Mouse (Mus musculus) ZHBTc4 (cell line): ENCODE results near the gene Ncapd2.

Experiments used
- DNase-seq: peaks from one replicate; pipeline ENCODE4 v3.0.0-alpha.2; 2011; ENCODE audit warnings: low read depth, low spot score

The Ncapd2 gene

DNA sequence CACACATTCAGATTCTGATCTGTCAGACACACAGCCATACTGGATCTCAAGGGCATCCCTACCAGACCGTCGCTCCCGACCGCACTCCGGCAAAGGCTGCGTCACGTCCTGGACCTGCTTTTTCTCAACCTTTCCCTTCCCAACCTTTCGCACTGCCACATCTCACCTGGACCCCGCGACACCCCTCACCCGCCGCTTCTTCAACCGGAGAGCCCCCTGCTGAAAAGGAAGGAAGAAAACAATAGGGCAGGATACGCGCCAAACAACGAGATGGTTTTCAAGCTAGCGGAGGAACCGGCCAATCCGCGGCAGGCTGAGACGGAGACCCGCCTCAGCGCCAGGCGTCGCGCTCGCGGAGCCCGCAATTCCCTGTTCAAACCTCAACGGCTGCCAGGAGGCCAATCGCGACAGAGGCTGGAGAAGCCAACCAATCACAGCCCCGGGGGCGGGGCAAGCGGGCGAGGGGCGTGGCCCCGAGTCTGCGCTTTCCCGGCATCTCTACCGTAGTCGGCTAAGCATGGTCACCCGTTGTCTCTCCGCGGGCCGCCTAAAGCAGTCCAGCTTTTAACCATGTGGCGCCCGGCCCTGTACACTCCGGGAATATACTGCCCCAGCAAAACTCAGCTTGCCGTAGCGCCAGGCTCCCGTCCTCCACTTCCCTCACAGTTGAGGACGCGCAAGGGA, at the start of gene Ncapd2, which contains the start of gene Mrpl51:
Gene Ncapd2, minus strand, starts transcription at position 370 of the 684 bp plus-strand sequence.
Gene Mrpl51, plus strand, starts transcription at position 470 of the 684 bp plus-strand sequence.
- DNase-seq: peak; percentile 99

- no peak for DNase-seq
Measured at GRCm38 (mm10) chr6:125240617-125241016, 49.1 kb upstream of the Ncapd2 start.

DNA sequence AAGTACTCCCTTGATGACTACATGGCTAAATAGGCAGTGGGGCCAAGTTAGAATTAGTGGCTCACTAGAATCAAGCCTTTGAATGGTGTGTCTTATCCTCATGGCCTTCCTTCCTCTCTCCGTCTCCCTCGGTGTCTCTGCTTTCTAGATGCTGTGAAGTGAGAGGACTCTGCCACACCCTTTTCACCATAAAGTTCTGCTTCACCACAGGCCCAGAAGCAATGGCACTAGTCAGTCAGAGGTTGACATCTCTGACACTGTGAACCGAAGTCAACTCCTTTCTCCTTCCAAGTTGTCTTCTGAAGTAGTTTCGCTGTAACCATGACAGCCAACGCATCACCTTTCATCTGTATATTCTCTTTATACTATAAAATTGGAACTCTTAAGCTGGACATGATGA, 48.0 kb upstream of the Ncapd2 start:
- no peak for DNase-seq

DNA sequence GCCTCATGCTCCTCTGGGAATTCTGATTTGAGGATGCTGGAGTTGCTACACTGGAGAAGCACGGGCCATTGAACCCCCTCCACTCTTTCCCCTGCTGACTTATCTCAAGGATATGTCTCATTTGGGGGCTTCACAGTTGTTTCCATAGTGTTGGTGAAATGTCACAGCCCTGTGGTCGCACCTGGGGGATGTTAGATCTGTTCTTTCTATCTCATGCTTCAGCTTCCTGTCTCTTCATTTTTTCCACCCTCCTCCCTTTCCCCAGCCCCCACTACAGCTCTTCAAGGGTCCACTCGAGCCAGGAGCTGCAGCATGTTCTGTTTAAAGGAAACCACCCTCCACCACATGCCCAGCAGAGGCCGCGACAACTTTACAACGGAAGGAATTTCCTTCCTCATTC, 46.9 kb upstream of the Ncapd2 start:
- DNase-seq: no peak

DNA sequence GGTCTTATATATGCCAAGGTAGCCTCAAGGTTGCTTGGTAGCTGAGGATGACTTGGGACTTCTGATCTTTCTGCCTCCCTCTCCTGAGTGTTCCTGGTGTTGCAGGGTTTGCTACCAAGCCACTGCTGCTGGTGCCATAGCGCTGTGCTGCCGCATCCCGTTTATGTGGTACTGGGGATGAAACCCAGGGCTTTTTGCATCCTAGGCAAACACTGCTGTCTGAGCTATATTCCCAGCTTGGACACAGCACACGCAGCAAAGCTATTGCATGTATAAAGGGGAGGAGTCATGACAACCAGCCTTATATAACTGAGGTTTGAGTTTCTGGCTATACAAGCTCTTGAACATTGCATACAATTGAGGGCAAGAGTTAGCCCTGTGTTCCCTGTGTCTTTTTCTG, 45.9 kb upstream of the Ncapd2 start:
- DNase-seq: no peak

- no peak for DNase-seq
Measured at GRCm38 (mm10) chr6:125236782-125237181, 45.3 kb upstream of the Ncapd2 start, which contains the start of gene Cd27. Cd27 (minus strand) TSS chr6:125237010.

- DNase-seq: no peak
Measured at GRCm38 (mm10) chr6:125236341-125236740, 44.8 kb upstream of the Ncapd2 start.

- no peak for DNase-seq
Measured at GRCm38 (mm10) chr6:125234520-125234828, 43.0 kb upstream of the Ncapd2 start.

DNA sequence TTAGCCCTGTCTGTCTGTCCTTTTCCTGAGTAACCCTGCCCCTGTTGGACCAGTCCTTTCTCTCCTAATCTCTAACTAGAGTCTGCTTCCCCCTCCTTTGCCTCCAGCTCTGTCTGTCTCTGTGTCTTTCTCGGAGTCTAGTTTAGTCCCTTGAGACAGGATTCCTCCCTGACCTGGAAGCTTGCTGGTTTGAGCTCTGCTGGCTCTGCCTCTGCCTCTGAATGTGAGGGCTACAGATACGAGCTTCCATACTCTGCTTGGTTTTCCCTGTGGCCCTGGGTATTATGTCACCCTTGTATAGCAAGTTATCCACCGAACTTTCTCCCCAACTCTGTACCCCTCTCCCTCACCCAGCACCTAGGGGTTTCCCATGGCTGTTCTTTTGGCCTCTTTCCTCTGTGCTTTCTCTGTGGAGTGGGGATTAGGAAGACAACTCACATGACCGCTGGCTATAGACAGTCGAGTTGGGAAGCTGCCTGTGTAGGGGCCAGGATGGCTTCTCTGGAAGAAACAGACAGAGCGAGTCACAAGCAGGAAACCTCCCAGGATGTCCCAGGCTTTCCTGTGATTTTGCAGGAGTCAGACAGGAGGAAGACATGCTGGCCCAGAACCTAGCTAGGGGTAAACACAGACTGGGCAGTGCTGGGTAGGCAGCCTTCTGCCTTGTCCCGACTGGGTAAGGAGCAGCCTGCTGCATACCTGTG, 42.5 kb upstream of the Ncapd2 start:
- no peak for DNase-seq

GRCm38 (mm10) chr6:125232516-125232915, 41.0 kb upstream of the Ncapd2 start:
- no peak for DNase-seq

DNA sequence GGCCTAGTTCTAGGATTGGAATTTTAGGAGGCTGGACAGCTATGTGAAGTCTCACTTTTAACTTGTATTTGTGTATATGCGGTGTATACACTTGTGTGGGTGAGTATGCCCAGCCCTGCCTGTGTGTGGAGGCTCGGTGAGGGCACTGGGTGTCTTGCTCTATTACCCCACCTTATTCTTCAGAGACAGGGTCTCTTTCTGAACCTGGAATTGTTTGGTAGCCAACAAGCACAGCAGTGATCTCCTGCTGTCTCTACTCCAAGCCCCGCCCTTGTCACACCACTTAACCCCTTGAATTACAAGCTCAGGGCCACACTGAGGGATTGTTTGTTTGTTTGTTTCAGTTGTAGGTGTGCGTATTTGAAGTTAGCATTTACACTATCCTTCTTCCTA, 40.5 kb upstream of the Ncapd2 start:
- DNase-seq: no peak

GRCm38 (mm10) chr6:125231117-125232044, 39.9 kb upstream of the Ncapd2 start, which contains the start of gene Tapbpl:
Tapbpl (minus strand) TSS chr6:125231860.
- DNase-seq: peak; percentile 58

GRCm38 (mm10) chr6:125230571-125230970, 39.1 kb upstream of the Ncapd2 start:
- no peak for DNase-seq

- peak; percentile 40 for DNase-seq
Measured at GRCm38 (mm10) chr6:125225518-125226115, 34.1 kb upstream of the Ncapd2 start.

- DNase-seq: no peak
Measured at GRCm38 (mm10) chr6:125222577-125222976, 31.1 kb upstream of the Ncapd2 start.

DNA sequence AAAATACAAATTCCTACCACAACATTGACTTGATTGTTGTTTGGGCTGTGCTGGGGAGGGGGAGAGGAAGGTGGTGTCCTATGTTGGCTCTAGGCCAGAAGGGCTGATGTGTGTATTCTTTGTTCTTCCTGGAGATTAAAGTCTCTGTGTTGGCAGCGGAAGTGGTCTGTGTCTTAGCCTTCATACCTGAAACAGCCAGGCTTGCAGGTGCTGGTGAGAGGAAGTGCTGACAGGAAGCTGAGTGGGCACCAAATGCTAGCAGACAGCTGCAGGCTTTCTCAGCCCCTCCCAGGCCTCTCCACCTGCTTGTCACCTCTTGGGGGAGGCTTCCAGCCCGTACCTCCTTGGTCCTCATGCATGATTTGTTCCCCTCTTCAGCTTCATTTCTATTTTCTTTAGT, 30.6 kb upstream of the Ncapd2 start:
- no peak for DNase-seq

DNA sequence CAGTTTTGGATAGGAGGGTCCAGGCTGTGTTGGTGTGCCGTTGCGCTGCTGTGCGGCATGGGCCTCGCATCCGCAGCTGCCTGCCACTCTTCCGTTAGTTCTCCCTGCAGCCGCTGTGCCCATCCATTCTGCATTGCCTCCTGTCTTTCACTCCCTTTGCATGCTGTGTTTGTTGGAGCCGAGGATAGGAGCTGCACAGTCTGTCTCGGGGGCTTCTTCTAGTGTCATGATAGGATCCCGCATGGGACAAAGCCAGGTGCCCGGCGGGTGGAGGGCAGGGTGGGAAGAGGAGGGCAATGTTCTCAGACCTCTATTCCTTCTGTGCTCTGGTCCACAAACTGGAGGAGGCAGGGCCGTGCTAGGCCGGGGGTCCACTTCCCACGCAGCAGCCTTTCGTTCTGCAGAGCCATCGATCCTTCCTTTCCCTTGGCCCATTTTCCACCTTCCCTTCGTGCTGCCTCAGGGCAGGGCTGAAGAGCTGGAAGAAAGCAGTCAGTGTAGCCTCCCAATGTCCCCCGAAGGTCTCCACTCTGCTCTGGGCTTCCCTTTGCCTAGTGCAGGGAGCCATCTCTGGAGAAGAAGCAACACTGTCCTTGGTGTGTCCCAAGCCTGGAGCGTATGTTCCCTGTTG, 29.7 kb upstream of the Ncapd2 start:
- no peak for DNase-seq

- DNase-seq: peak; percentile 81
Measured at GRCm38 (mm10) chr6:125218963-125219362, 27.5 kb upstream of the Ncapd2 start.

GRCm38 (mm10) chr6:125217899-125218298, 26.4 kb upstream of the Ncapd2 start:
- DNase-seq: no peak

- no peak for DNase-seq
Measured at GRCm38 (mm10) chr6:125216898-125217297, 25.4 kb upstream of the Ncapd2 start.
